Mouse (Mus musculus) inflammation-experienced regulatory T-cells, adult 6 months (primary cell): ENCODE data around the gene Tpmt. TPM values are rescaled to one million over a fixed set of nuclear protein-coding genes. Genes with fewer than 3 reads are reported as not detected.

ENCODE experiments used
- ATAC-seq: one replicate; pipeline ENCODE4 v1.8.0; 2017
- polyA plus RNA-seq, 3 experiments: library from polyadenylated mRNA; unstranded; fragments of 100-300 nt; shearing (Covaris generic); gene quantifications; one replicate each; pipeline ENCODE4 v1.2.1; 2017

Tpmt gene
- polyA plus RNA-seq, 3 experiments from 2014 or later: 4.1 to 9.7 (median 8.0) TPM

- no peak for ATAC-seq
These were observed 2.4 kb downstream of the Tpmt start for GRCm38 (mm10) chr13:47042024-47042633.

- no peak for ATAC-seq
These were observed 4.5 kb downstream of the Tpmt start for GRCm38 (mm10) chr13:47040061-47040460.

- ATAC-seq: no peak
These were observed 6.6 kb downstream of the Tpmt start for GRCm38 (mm10) chr13:47037946-47038345.

- no peak for ATAC-seq
These were observed 10.9 kb downstream of the Tpmt start for GRCm38 (mm10) chr13:47033602-47034001.

GRCm38 (mm10) chr13:47030376-47031107 is 14.0 kb downstream of the Tpmt start:
- ATAC-seq: peak; percentile 71

- no peak for ATAC-seq
These were observed 23.7 kb downstream of the Tpmt start for GRCm38 (mm10) chr13:47020798-47021197.

- no peak for ATAC-seq
These were observed 24.8 kb downstream of the Tpmt start for GRCm38 (mm10) chr13:47019774-47020173.

GRCm38 (mm10) chr13:47017259-47017658 is 27.3 kb downstream of the Tpmt start:
- ATAC-seq: no peak

GRCm38 (mm10) chr13:47015195-47015501 is 29.4 kb downstream of the Tpmt start:
- ATAC-seq: no peak

GRCm38 (mm10) chr13:47014334-47015194 is 30.0 kb downstream of the Tpmt start, which contains the start of gene Nhlrc1:
Nhlrc1 (minus strand) TSS chr13:47014850.
- peak; percentile 92 for ATAC-seq

- no peak for ATAC-seq
These were observed 30.8 kb downstream of the Tpmt start for GRCm38 (mm10) chr13:47013740-47014139.

- no peak for ATAC-seq
These were observed 42.9 kb downstream of the Tpmt start for GRCm38 (mm10) chr13:47001590-47001989.

- ATAC-seq: no peak
These were observed 45.0 kb downstream of the Tpmt start for GRCm38 (mm10) chr13:46999498-46999897.

GRCm38 (mm10) chr13:46997355-46997754 is 47.2 kb downstream of the Tpmt start:
- no peak for ATAC-seq

GRCm38 (mm10) chr13:46993274-46993551 is 51.3 kb downstream of the Tpmt start:
- no peak for ATAC-seq

- ATAC-seq: no peak
These were observed 51.8 kb downstream of the Tpmt start for GRCm38 (mm10) chr13:46992516-46993273.

- ATAC-seq: no peak
These were observed 54.0 kb downstream of the Tpmt start for GRCm38 (mm10) chr13:46990376-46991011.

- ATAC-seq: no peak
These were observed 56.6 kb downstream of the Tpmt start for GRCm38 (mm10) chr13:46987941-46988340.

- no peak for ATAC-seq
These were observed 58.3 kb downstream of the Tpmt start for GRCm38 (mm10) chr13:46986208-46986607.

GRCm38 (mm10) chr13:46983878-46984277 is 60.7 kb downstream of the Tpmt start:
- peak; percentile 35 for ATAC-seq

- ATAC-seq: no peak
These were observed 64.6 kb downstream of the Tpmt start for GRCm38 (mm10) chr13:46979836-46980490.

- no peak for ATAC-seq
These were observed 68.0 kb downstream of the Tpmt start for GRCm38 (mm10) chr13:46976532-46976931.
